Mouse (Mus musculus): ENCODE results near the gene Asb2.

DNA sequence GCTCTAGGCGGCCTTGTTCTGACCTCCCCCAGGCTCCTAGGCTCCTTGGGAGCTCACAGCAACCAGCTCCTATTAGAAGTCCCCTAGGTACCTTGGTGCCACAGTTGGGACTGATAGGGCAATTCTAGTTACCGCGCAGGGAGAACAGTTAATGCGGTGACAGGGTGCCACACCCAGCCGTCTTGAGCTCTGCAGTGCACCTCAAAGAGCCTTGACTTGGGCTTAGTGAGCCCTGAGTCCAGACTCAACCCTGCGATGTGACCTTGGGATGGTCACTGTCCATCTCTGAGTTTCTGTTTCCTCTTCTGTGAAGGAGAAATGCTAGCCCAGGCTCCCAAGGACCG is 12.5 kb upstream of the Asb2 start:
- TF ChIP-seq CTCF (conservative IDR thresholded peaks at IDR 0.05; ENCODE audit: insufficient read depth, insufficient read length, low read depth, low read length) (no peak), POLR2A (IDR thresholded peaks at IDR 0.05; ENCODE audit: low read depth, low read length) (no peak)
